Mouse (Mus musculus): ENCODE results near the gene Olfr1325. TPM values are rescaled to one million over a fixed set of nuclear protein-coding genes. Genes with fewer than 3 reads are reported as not detected.

Gene Olfr1325
- not detected in 2 replicates for polyA plus RNA-seq (2012; rRNA removed)

DNA sequence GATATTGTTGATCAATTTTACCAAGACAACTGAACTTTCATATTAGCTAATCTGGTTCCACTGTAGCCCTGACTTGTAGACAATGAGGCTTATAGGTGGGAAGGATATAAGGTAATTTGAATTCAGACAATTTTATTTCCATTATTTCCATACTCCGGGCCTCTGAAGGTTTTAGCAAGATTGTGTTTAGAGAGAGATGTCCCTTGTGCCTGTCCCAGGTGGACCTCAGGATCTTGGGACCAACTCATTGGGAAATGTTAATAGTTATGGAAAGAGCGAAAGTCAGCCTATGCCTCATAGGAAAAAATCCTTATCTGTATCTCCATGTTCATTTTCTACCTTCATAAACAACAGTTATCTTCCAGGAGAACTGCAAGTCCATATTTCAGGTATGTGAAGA lies at the start of gene Olfr1325:
Gene Olfr1325, plus strand, starts transcription at position 301 of the 400 bp plus-strand sequence.

DNA sequence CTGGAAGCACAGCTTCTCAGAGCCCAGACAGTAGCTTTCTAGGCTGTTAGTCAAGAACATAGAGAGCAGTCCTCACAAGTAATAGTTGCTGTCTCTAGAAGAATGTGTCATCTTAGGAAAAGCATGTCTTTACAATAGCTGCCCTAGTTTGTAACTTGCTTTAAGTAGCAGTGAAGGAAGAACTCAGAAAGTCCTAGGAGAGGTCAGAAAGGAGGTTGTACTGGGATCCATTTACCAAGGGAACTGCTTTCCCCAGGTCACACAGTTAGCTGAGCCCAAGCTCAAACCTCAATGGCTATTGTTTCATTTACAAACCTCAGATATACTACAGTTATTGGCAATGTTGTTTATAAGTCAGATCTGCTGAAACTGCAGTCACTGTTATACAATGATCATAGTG lies 17.7 kb upstream of the Olfr1325 start, which contains the start of gene Olfr1326-ps1:
Gene Olfr1326-ps1, minus strand, starts transcription at position 101 of the 400 bp plus-strand sequence.

DNA sequence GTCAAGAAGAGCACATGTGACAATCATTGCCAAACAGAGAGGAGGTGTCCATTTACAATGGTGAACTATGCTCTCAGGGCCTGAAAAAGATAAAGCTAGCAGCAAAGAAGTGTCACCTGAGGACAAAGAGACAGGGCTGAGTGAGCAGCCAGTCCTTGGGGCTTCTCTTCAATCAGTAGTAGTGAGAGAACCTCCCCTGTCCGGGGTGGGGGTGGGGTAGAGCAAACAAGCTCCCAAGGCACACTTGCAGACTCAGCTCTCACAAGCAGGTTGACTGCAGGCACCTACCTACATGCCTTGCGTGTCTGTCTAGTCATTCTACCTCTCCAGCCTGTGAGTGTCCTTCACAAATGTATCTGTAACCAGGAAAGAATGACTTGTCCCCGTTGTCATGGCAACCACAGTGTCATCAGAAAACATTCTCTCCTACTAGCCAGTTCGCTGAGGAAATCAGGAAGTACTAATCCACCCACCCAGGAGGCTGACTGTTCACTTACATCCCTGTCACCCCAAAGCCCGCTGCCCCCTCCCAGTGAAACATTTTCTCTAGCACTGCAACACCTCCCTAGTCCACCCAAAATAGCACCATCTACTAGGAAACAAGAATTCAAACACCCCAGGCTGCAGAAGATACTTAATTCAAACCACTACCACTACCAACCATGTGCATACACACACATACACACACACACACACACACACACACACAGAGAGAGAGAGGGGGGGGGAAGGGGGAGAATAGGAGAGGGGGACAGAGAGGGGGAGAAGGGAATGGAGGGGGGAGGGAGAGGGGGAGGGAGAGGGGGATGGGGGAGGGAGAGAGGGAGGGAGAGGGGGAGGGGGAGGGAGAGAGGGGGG lies 53.2 kb downstream of the Olfr1325 start, which contains the start of gene Gm5640:
Gene Gm5640, minus strand, starts transcription at position 170 of the 858 bp plus-strand sequence.

Other genes starting within 250 kb of the Olfr1325 start
- 42.7 and 52.1 TPM in 2 replicates for gene Lage3, start 239.1 kb upstream of the Olfr1325 start, polyA plus RNA-seq (2012; rRNA removed)
- 19.6 and 21.6 TPM in 2 replicates for gene Ubl4a, start 219.5 kb upstream of the Olfr1325 start, polyA plus RNA-seq (2012; rRNA removed)
- gene Slc10a3, start 219.3 kb upstream of the Olfr1325 start, polyA plus RNA-seq (2012; rRNA removed), result 4.5 and 4.9 TPM in 2 replicates
- 13.7 and 15.3 TPM in 2 replicates for gene Fam3a, start 199.4 kb upstream of the Olfr1325 start, polyA plus RNA-seq (2012; rRNA removed)
- 18.2 and 19.2 TPM in 2 replicates for gene Ikbkg, start 199.4 kb upstream of the Olfr1325 start, polyA plus RNA-seq (2012; rRNA removed)
- gene G6pdx, start 163.5 kb upstream of the Olfr1325 start, polyA plus RNA-seq (2012; rRNA removed), result 23.5 and 26.4 TPM in 2 replicates
- not detected in 2 replicates for gene Gm6880, start 111.3 kb upstream of the Olfr1325 start, polyA plus RNA-seq (2012; rRNA removed)
- gene Olfr1326-ps1, start 17.8 kb upstream of the Olfr1325 start, polyA plus RNA-seq (2012; rRNA removed), result not detected in 2 replicates
- gene Gm5640, start 53.0 kb downstream of the Olfr1325 start, polyA plus RNA-seq (2012; rRNA removed), result 0.02 and 0.04 TPM in 2 replicates
- not detected in 2 replicates for gene Gm6890, start 148.2 kb downstream of the Olfr1325 start, polyA plus RNA-seq (2012; rRNA removed)
- 0.02 TPM in 1 of 2 replicates, not detected in the other for gene Gm5936, start 244.5 kb downstream of the Olfr1325 start, polyA plus RNA-seq (2012; rRNA removed)

Data from liver, embryonic 18 days (tissue).